Mouse (Mus musculus): ENCODE data around the gene Zpbp2.

Zpbp2 gene

DNA sequence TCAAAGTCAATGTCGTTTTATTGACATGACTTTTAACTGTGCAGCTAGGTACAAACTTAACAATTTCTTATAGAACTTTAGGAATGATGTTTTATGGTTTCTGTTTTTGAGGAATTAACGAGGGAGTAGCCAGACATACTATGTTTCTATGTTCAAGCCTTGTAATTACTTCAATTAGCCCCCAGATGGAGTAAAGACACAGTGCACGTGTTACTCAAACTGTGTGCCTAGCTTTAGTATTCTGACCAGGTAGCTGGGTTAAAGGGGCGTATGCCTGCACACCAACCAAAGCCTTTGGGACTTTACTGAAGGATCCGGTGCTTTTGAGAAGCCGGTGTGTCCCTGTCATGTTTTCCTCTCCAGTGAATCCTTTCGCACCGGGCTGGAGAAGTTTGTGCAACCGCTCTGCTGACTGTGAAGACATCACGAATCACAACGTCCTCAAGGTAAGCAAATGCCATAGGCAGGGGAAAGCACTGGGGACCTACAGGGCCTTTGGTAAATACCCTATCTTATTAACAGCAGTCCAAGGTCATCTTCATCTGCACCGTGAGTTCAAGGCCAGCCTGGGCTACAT, 4.3 kb downstream of the Zpbp2 start:
- no peak for DNase-seq (ENCODE audit: low spot score)

DNA sequence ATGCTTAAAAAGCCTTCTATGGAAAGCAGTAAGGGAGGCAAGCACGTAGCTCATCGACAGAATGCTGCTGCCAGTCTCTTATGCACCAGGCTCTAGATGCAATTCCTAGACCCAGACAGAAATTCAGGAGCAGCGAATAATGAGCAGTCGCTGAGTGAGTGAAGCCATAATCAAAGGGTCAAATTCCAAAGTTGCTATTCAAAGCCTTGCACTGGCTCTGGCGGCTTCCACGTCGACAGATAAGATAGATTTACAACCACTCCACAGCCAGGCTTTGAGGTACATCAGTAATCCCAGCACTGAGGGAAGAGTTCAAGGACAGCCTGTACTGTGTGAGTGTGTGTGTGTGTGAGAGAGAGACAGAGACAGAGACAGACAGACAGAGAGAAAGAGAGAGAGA, 10.0 kb downstream of the Zpbp2 start:
- DNase-seq (ENCODE audit: low spot score): peak; percentile 50

DNA sequence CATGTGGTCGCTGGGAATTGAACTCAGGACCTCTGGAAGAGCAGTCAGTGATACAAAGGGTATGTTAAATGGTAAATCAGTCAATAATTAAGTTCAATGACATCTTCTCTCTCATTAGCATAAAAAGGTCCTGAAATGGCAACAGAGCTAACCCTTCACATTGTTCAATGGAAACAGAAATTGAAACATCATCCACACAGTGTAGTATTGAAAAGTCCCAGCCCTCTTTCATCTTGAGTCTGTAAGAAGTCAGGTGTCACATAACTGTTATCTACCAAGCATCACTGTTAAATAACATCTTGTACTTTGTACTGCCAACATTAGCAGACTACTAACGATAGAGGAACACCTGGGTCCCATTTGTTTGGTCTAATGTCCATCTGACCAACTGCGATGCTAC, 12.1 kb downstream of the Zpbp2 start:
- no peak for DNase-seq (ENCODE audit: low spot score)

GRCm38 (mm10) chr11:98563921-98564414, 13.1 kb downstream of the Zpbp2 start:
- DNase-seq (ENCODE audit: low spot score): no peak

DNA sequence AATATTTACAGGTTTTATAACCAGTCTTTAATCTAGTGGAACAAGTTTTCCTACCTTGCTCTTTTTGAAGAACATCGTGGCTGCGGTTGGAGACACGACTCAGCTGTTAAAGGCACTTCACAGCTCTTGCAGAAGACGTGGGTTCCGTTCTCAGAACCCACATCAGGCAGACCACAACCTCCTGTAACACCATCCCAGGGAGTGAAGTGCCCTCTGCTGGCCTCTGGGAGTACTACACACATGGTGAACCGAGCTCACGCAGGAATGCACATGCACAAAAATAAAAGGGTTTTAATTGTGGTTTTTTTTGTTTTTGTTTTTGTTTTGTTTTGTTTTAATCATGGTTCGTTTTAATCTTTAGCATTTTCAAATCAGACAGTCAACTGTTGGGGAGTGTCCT, 17.4 kb downstream of the Zpbp2 start:
- DNase-seq (ENCODE audit: low spot score): no peak

GRCm38 (mm10) chr11:98569461-98569860, 18.6 kb downstream of the Zpbp2 start:
- no peak for DNase-seq (ENCODE audit: low spot score)

DNA sequence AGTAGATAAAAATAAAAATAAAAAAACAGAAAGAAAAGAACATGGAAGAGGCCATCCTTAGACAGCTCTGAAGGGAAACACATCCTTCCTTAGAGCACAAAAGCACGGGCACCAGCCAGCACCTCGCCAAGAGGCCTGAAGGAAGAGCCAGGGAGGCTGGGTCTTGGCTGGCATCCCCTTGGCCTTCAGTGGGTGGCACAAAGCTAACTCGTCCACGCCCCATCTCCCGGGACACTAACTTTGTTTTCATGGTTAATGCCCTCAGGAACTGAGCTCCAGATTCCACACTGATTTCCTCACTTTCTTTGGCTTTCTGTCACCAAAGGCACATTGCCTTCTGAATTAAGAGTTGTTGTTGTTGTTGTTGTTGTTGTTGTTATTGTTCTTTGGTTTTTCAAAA, 26.9 kb downstream of the Zpbp2 start:
- no peak for DNase-seq (ENCODE audit: low spot score)

- no peak for DNase-seq (ENCODE audit: low spot score)
Observed at GRCm38 (mm10) chr11:98580301-98581121, 29.6 kb downstream of the Zpbp2 start.

GRCm38 (mm10) chr11:98581286-98582029, 30.6 kb downstream of the Zpbp2 start:
- DNase-seq (ENCODE audit: low spot score): no peak

DNA sequence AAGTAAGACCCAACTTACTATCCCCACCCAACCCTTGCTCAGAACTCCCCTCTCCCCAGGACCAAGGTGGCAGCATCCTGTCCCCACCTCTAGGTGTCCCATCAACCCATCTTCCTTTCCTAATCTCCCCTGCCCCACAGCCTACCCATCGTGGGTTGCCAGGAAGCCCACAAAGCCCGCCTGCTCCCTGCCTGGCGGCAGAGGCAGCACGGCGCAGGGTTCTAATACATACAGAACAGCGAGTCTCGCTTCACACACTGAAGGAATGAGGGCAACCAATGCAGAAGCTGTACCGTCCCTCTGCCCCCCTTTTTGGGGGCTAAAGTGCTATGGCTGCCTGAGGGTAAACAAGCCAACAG, 31.1 kb downstream of the Zpbp2 start:
- no peak for DNase-seq (ENCODE audit: low spot score)

GRCm38 (mm10) chr11:98582551-98583264, 31.8 kb downstream of the Zpbp2 start:
- no peak for DNase-seq (ENCODE audit: low spot score)

GRCm38 (mm10) chr11:98583265-98583552, 32.3 kb downstream of the Zpbp2 start:
- DNase-seq (ENCODE audit: low spot score): no peak

DNA sequence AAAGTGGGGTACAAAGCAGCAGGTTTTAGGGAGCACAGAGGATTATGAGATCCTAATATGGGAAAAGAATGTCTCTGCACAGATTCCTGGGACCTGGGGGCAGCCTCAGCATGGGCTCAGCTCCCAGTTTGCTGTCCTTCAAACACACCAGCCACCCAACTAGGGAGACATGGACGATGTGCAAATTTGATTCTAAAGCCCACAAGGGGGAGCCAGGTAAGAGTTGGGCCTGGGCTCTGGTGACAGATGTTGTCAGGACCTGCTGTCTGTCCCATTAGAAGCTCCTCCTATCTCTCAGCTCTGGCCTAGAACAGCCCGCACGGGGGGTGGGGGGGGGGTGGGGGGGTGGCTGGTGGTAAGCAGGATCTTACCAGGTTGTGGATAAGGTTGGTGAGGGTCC, 32.7 kb downstream of the Zpbp2 start:
- DNase-seq (ENCODE audit: low spot score): no peak

GRCm38 (mm10) chr11:98584146-98584545, 33.2 kb downstream of the Zpbp2 start:
- no peak for DNase-seq (ENCODE audit: low spot score)

- DNase-seq (ENCODE audit: low spot score): no peak
Observed at GRCm38 (mm10) chr11:98584629-98585177, 33.8 kb downstream of the Zpbp2 start.

GRCm38 (mm10) chr11:98586087-98586891, 35.4 kb downstream of the Zpbp2 start:
- no peak for DNase-seq (ENCODE audit: low spot score)

- DNase-seq (ENCODE audit: low spot score): peak; percentile 100
Observed at GRCm38 (mm10) chr11:98586892-98587563, 36.1 kb downstream of the Zpbp2 start, which contains the start of gene Ormdl3. TSS of gene Ormdl3 (minus strand) at chr11:98587368.

- DNase-seq (ENCODE audit: low spot score): peak; percentile 75
Observed at GRCm38 (mm10) chr11:98587684-98588546, 37.0 kb downstream of the Zpbp2 start.

DNA sequence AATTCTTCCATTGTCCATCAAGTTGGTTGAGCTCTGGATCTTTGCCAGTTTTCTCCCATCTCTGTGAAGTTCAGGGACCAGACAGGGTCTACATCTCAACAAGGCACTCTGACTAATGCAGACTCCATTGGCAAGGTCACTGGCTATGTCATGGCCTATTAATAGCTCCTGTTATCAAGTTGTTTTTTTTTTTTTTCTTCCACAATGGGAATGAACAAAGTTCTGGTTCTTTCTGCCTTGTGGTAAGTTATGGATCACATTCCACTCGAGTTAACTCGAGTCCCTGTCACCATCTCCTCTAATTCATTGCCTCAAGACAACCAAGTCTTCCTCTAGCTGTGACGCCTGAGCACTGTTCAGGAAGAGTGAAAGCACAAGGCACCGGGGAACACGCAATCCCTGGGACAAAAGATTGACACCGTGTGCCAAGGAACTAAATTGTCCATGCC, 38.0 kb downstream of the Zpbp2 start:
- DNase-seq (ENCODE audit: low spot score): no peak

GRCm38 (mm10) chr11:98589306-98589705, 38.4 kb downstream of the Zpbp2 start:
- no peak for DNase-seq (ENCODE audit: low spot score)

Data from embryo, embryonic 10.5 days (tissue).